Mouse (Mus musculus) embryonic facial prominence, embryonic 14.5 days (tissue): ENCODE data around the gene Trak2. TPM values are rescaled to one million over a fixed set of nuclear protein-coding genes. Genes with fewer than 3 reads are reported as not detected.

Experiments used
- polyA plus RNA-seq: library from polyadenylated mRNA; unstranded; fragments of >200 nt; fragmentation: Nextera tagmentation; extraction: Ambion mirVana; gene quantifications from 2 replicates; pipeline ENCODE4 v1.2.1, GENCODE M21; 2014

The Trak2 gene
- polyA plus RNA-seq, 1 experiment from 2014 or later, result 13.4 TPM

Other genes starting within 250 kb of the Trak2 start
- 23.3 and 24.2 TPM in 2 replicates for gene Casp8, start 178.1 kb downstream of the Trak2 start, polyA plus RNA-seq
- 32.3 and 32.5 TPM in 2 replicates for gene Stradb, start 92 bp upstream of the Trak2 start, polyA plus RNA-seq
- 2.9 TPM in 1 of 2 replicates, not detected in the other for gene C2cd6, start 121.5 kb upstream of the Trak2 start, polyA plus RNA-seq
- 20.1 and 29.9 TPM in 2 replicates for gene Tmem237, start 147.0 kb upstream of the Trak2 start, polyA plus RNA-seq
- gene Mpp4, start 190.0 kb upstream of the Trak2 start, polyA plus RNA-seq, result 0.26 and 0.28 TPM in 2 replicates